Mouse (Mus musculus) stomach, postnatal 0 days (tissue): Measurements from ENCODE around the gene Acss2. TPM values are rescaled to one million over a fixed set of nuclear protein-coding genes. Genes with fewer than 3 reads are reported as not detected.
A peak's percentile ranks its signal among the peaks of the same experiment; 100 is the strongest.

Experiments used
- ATAC-seq: fragments of 200-750 bp; cut with Nextera tagmentation; 2 replicates; pipeline ENCODE4 v1.8.0; 2017; ENCODE audit not compliant: low FRiP score, low TSS enrichment
- DNase-seq: peaks from one replicate; pipeline ENCODE4 v3.0.0-alpha.2; 2016; ENCODE audit warnings: low spot score
- H3K27ac ChIP-seq: fragments of 300-500 bp; sonication (generic); replicated peaks from 2 replicates; pipeline ENCODE4 v1.5.1; 2014; ENCODE audit warnings: mild to moderate bottlenecking, control low read depth
- H3K27me3 ChIP-seq: fragments of 300-500 bp; sonication (generic); 2 replicates; pipeline ENCODE4 v1.6.1; 2014; ENCODE audit warnings: low read length; ENCODE audit not compliant: control insufficient read depth, insufficient read depth
- H3K36me3 ChIP-seq: fragments of 300-500 bp; sonication (generic); 2 replicates; pipeline ENCODE4 v1.6.1; 2014; ENCODE audit warnings: low read length, mixed read lengths; ENCODE audit not compliant: control insufficient read depth, insufficient read depth
- H3K4me1 ChIP-seq: fragments of 300-500 bp; sonication (generic); replicated peaks from 2 replicates; pipeline ENCODE4 v1.6.1; 2014; ENCODE audit warnings: antibody characterized with exemption; ENCODE audit not compliant: control insufficient read depth, insufficient read depth
- H3K4me2 ChIP-seq: fragments of 300-500 bp; sonication (generic); replicated peaks from 2 replicates; pipeline ENCODE4 v1.6.1; 2014; ENCODE audit warnings: low read depth, mild to moderate bottlenecking, control low read depth, moderate library complexity
- H3K4me3 ChIP-seq: fragments of 300-500 bp; sonication (generic); 2 replicates; pipeline ENCODE4 v1.5.1; 2014; ENCODE audit warnings: low read depth, low read length, control low read depth
- H3K9ac ChIP-seq: fragments of 300-500 bp; sonication (generic); 2 replicates; pipeline ENCODE4 v1.6.1; 2014; ENCODE audit warnings: mild to moderate bottlenecking, low read length, control low read depth, mixed read lengths
- H3K9me3 ChIP-seq: fragments of 300-500 bp; sonication (generic); 2 replicates; pipeline ENCODE4 v1.6.1; 2016; ENCODE audit warnings: low read length; ENCODE audit not compliant: control insufficient read depth
- CTCF ChIP-seq: IDR thresholded peaks from 2 replicates; pipeline ENCODE4 v1.5.1; 2016; ENCODE audit warnings: antibody characterized with exemption, low read depth, mild to moderate bottlenecking, moderate library complexity
- EP300 ChIP-seq: optimal IDR thresholded peaks from 2 replicates; pipeline ENCODE3; 2016; ENCODE audit warnings: antibody characterized with exemption
- WGBS: fragments of 180-500 bp; shearing (Covaris S2); extraction: QIAGEN DNeasy Blood & Tissue Kit; methylation state at CpG from one replicate; pipeline ENCODE4 v1.1.7; 2014; 5-methylcytosine and 5-hydroxymethylcytosine counted together
- polyA plus RNA-seq: library from polyadenylated mRNA; unstranded; fragments of >200 nt; fragmentation: Nextera tagmentation; extraction: Ambion mirVana; gene quantifications from 2 replicates; pipeline ENCODE4 v1.2.1, GENCODE M21; 2015

The Acss2 gene
- polyA plus RNA-seq, result 10.3 and 13.6 TPM in 2 replicates

- Histone ChIP-seq H3K27me3 (no peaks in the 10 kb centered on the region), H3K9me3 (no peaks in the 10 kb centered on the region), H3K4me3 (peak within 1 kb of the TSS; percentile 77), H3K27ac (peak within 1 kb of the TSS; percentile 71), H3K4me2 (peak within 1 kb of the TSS; percentile 87), H3K9ac (peak within 1 kb of the TSS; percentile 61), H3K4me1 (no peaks in the 10 kb centered on the region), H3K36me3 (no peaks in the 10 kb centered on the region)
- DNase-seq (peak; percentile 99), ATAC-seq (peak; percentile 99)
- WGBS, result 3% methylated on average over 70 of the region's 70 CpGs
- TF ChIP-seq EP300 (no peak), CTCF (peak; percentile 90)
These were observed at the start of gene Acss2, which contains the start of gene Ggt7 for GRCm38 (mm10) chr2:155517455-155518423. Acss2 (plus strand) TSS chr2:155517948. Ggt7 (minus strand) TSS chr2:155518237.

DNA sequence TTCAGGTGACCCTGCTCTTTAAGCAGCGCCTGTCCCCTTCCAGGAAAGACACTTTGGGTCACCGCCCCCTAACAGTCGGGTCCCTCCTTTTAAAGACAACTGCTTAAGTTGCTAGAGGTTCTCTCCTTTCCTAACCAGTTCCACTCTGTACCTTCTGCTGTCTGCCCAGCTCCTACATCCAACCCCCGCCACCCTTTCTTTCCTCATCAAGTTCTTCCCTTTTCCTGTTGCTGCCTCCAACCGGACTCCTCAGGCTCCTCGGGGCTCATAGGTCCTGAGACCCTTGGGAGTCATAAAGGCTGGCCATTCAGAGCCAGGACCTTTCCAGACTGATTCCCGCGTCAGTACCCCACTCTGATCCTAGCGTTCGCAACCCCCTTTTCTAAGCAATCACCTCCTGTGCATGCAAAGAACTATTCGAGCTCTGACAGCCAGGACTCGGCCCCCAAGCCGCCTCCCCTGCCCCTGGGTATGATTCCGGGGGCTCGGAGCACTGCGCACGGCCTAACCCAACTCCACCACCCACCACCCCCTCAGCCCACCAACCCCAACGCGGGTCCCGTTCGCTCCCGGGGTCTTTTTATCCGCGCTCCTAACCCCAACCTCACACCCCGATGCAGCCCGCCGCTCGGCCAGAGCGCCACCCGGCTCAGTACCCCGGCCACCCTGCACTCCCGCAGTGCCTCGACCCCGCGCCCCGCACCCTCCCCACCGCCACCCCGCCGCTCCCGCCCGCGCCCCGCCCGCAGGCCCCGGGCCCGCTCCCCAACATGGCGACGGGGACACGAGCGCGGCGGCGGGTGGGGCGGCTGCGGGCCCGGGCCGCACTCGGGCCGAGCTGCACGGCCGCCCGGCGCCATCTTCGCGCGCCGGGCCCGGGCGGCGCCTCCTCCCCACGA is 44.8 kb upstream of the Acss2 start:
- under 1% methylated on average over 31 of the region's 71 CpGs for WGBS
- ATAC-seq, result peak; percentile 78

DNA sequence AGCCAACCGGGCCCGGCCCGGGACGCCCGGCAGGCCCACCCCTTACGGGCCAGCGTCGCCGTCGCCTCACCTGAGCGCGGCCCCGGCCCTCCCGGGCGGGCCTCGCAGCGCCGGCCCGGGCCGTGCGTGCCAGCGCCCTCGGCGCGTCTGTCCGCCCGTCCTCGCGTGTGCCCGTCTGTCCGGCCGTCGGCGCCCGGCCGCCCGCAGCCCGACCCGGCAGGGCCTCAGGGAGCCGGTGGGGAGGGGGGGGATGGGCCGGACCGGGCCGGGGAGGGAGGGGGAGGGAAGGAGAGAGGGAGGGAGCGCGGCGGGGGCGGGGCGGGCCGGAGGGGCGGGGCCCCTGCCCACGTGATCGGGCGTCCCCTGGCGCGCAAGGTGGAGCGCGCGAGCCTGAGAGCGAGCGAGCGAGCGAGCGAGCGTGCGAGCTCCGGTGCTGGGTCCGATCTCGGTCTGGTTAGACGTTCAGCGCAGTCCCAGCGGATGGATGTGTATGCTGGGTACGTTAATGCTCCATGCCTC is 44.1 kb upstream of the Acss2 start, which contains the start of gene Ncoa6:
Ncoa6 (minus strand) TSS at position 325 of the 519 bp plus-strand sequence.
- peak within 1 kb of the TSS; percentile 98 for H3K9ac ChIP-seq
- TF ChIP-seq EP300 (no peak), CTCF (0 out of 2 replicates have a peak, but pooled peaks have one; percentile 22)
- H3K4me2 ChIP-seq, result peak within 1 kb of the TSS; percentile 80
- no peaks in the 10 kb centered on the region for H3K27me3 ChIP-seq
- DNase-seq (peak; percentile 90), ATAC-seq (peak; percentile 85)
- H3K4me3 ChIP-seq, result peak within 1 kb of the TSS; percentile 85
- peak within 1 kb of the TSS; percentile 98 for H3K27ac ChIP-seq
- H3K9me3 ChIP-seq, result no peaks in the 10 kb centered on the region
- peaks cover 3% of the 10 kb centered on the region; the same call in 1 of the 2 replicates for H3K4me1 ChIP-seq
- H3K36me3 ChIP-seq, result no peaks in the 10 kb centered on the region
- under 1% methylated on average over 30 of the region's 72 CpGs for WGBS

More for the DNA sequence above, 44.8 kb upstream of the Acss2 start:
- TF ChIP-seq EP300, result no peak
- no peak for TF ChIP-seq CTCF
- no peaks in the 10 kb centered on the region for H3K27me3 ChIP-seq
- H3K4me3 ChIP-seq, result peak overlapping the region; percentile 85
- H3K36me3 ChIP-seq, result no peaks in the 10 kb centered on the region
- no peaks in the 10 kb centered on the region for H3K9me3 ChIP-seq
- H3K27ac ChIP-seq, result peak overlapping the region; percentile 98
- DNase-seq, result peak; percentile 52
- peak overlapping the region; percentile 80 for H3K4me2 ChIP-seq
- H3K9ac ChIP-seq, result peak overlapping the region; percentile 98
- peaks cover 3% of the 10 kb centered on the region; the same call in 1 of the 2 replicates for H3K4me1 ChIP-seq

DNA sequence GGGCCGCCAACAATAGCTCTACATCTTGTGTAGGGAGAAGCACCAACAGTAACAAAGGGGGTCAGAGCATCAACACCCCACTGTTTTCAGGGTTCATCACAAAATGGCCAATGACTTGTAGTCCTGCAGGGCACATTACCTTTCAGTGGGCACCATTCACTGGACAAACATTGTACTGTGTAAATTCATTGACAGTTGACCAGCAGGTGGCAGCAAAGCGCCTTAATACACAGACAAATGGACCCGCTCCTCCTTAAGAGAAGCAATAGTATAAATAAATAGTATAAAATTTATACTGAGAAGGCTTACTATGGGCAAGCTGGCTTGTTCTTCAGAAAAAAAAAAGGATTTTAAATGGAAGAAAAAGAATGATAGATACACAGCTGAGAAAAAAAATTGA is 35.7 kb upstream of the Acss2 start:
- no peak overlapping the region for H3K4me3 ChIP-seq
- H3K27me3 ChIP-seq, result no peaks in the 10 kb centered on the region
- no peaks in the 10 kb centered on the region for H3K4me1 ChIP-seq
- TF ChIP-seq CTCF (peak; percentile 77), EP300 (no peak)
- peak; percentile 75 for DNase-seq
- no peaks in the 10 kb centered on the region for H3K9me3 ChIP-seq
- H3K27ac ChIP-seq, result no peak overlapping the region
- WGBS, result 39% methylated on average over 3 of the region's 3 CpGs
- no peak overlapping the region for H3K4me2 ChIP-seq
- no peak overlapping the region for H3K9ac ChIP-seq
- H3K36me3 ChIP-seq, result no peaks in the 10 kb centered on the region
- ATAC-seq, result 0 out of 2 replicates have a peak, but pooled peaks have one; percentile 38

DNA sequence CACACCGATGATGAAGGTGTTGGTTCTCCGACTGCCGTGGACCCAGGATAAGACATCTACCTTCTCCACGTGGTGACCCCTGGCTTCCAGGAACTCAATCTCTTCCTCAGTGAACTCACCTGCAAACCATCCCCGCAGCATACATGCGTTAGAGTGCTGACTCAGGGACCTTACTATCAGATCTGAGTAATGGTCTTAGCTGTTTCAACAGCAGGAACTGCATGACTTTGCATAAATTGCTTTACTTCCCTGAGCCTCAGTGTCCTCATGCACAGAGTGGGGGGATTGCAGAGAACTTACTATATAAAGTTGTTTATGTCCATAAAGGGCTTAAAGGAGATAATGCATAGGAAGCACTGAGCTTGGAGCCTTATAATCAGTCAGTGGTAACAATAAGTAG is 26.8 kb upstream of the Acss2 start:
- Histone ChIP-seq H3K9ac (no peak overlapping the region), H3K27ac (no peak overlapping the region), H3K36me3 (no peaks in the 10 kb centered on the region), H3K27me3 (no peaks in the 10 kb centered on the region), H3K4me3 (no peak overlapping the region), H3K4me1 (no peaks in the 10 kb centered on the region), H3K9me3 (no peaks in the 10 kb centered on the region), H3K4me2 (no peak overlapping the region)
- no peak for TF ChIP-seq CTCF
- no peak for TF ChIP-seq EP300
- DNase-seq (no peak), ATAC-seq (no peak)
- WGBS, result 85% methylated on average over 6 of the region's 6 CpGs
